Mouse (Mus musculus): ENCODE data around the gene Ubiad1.

DNA sequence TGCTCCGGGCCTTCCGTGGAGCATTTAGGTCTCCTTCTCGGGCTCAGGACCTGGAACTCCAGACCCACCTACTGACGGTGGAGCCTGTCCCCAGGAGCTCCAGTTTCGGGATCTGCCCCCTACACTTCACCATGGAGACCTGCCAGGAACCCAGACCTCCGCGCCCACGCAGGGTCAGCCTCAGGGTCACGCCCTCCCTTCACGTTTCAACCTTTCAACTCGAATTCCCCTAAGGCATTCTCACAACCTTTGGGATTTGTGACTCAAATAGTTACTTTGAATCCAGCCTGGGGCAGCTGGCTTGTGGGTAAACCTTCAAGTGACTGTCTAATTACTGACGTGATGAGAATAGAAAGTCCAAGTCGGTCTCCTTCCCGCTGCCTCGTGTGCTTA is 4.3 kb upstream of the Ubiad1 start:
- TF ChIP-seq GATA1 (IDR thresholded peaks at IDR 0.05; ENCODE audit: borderline replicate concordance, low read length) = no peak
- no peak for TF ChIP-seq FLI1 (IDR thresholded peaks at IDR 0.05; ENCODE audit: low read length)
